Mouse (Mus musculus) intestine, embryonic 14.5 days (tissue): ENCODE results near the gene Hcar2. TPM values are rescaled to one million over a fixed set of nuclear protein-coding genes. Genes with fewer than 3 reads are reported as not detected.

Source experiments
- ATAC-seq: fragments of 200-750 bp; cut with Nextera tagmentation; replicated peaks from 2 replicates; pipeline ENCODE4 v1.8.0; 2017; ENCODE audit warnings: low read depth, moderate number of reproducible peaks, moderate TSS enrichment, moderate library complexity; ENCODE audit not compliant: low FRiP score, low TSS enrichment
- DNase-seq: peaks from one replicate; pipeline ENCODE4 v3.0.0-alpha.2; 2018; ENCODE audit warnings: low spot score
- H3K27ac ChIP-seq: fragments of 300-500 bp; sonication (generic); 2 replicates; pipeline ENCODE4 v1.5.1; 2014; ENCODE audit warnings: low read depth, mild to moderate bottlenecking, control low read depth
- H3K27me3 ChIP-seq: fragments of 300-500 bp; sonication (generic); replicated peaks from 2 replicates; pipeline ENCODE4 v1.6.1; 2014; ENCODE audit warnings: low read length, control low read depth; ENCODE audit not compliant: control insufficient read depth, insufficient read depth
- H3K36me3 ChIP-seq: fragments of 300-500 bp; sonication (generic); 2 replicates; pipeline ENCODE4 v1.6.1; 2014; ENCODE audit warnings: low read length, control low read depth; ENCODE audit not compliant: control insufficient read depth, insufficient read depth
- H3K4me1 ChIP-seq: fragments of 300-500 bp; sonication (generic); replicated peaks from 2 replicates; pipeline ENCODE4 v1.6.1; 2014; ENCODE audit warnings: low read length, control low read depth, mixed read lengths; ENCODE audit not compliant: control insufficient read depth, insufficient read depth
- H3K4me2 ChIP-seq: fragments of 300-500 bp; sonication (generic); 2 replicates; pipeline ENCODE4 v1.6.1; 2014; ENCODE audit warnings: low read length
- H3K4me3 ChIP-seq: fragments of 300-500 bp; sonication (generic); 2 replicates; pipeline ENCODE4 v1.5.1; 2014; ENCODE audit warnings: low read depth, low read length, control low read depth, mixed read lengths
- H3K9ac ChIP-seq: fragments of 300-500 bp; sonication (generic); 2 replicates; pipeline ENCODE4 v1.6.1; 2014; ENCODE audit warnings: mild to moderate bottlenecking, low read length
- H3K9me3 ChIP-seq: fragments of 300-500 bp; sonication (generic); 2 replicates; pipeline ENCODE4 v1.6.1; 2016; ENCODE audit warnings: low read length, control low read depth; ENCODE audit not compliant: control insufficient read depth
- WGBS: fragments of 180-500 bp; shearing (Covaris S2); extraction: QIAGEN DNeasy Blood & Tissue Kit; methylation state at CpG from one replicate; pipeline ENCODE4 v1.1.7; 2014; 5-methylcytosine and 5-hydroxymethylcytosine counted together
- polyA plus RNA-seq: library from polyadenylated mRNA; unstranded; fragments of >200 nt; fragmentation: Nextera tagmentation; extraction: Ambion mirVana; gene quantifications from 2 replicates; pipeline ENCODE4 v1.2.1, GENCODE M21; 2014

Hcar2 gene
- polyA plus RNA-seq: 0.15 TPM in 1 of 2 replicates, not detected in the other

DNA sequence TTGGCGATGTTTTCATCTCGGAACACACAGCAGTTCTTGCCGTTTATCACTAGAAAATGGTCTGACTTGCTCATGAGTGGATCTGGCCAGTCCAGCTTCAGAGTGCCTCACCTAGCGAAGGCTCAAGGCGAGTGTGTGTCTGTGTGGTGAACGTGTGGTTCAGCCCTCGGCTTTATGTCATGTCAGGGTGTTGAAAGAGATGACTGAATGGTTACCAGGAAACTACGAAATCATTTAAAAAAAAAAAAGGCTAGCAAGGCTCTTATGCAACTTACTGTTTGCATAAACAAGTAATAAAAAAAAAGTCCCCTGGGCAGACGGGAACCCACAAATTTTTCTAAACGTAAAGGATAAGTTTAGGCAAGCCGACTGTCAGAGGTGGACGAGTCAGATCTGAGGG, at the start of gene Hcar2:
Gene Hcar2 (minus strand): TSS at position 135 of the 400 bp plus-strand sequence.
- H3K4me3 ChIP-seq: no peak within 1 kb of the TSS
- ATAC-seq (no peak), DNase-seq (no peak)
- no peaks in the 10 kb centered on the region for H3K36me3 ChIP-seq
- H3K4me1 ChIP-seq: no peaks in the 10 kb centered on the region
- no peak within 1 kb of the TSS for H3K27ac ChIP-seq
- H3K9me3 ChIP-seq: no peaks in the 10 kb centered on the region
- no peak within 1 kb of the TSS for H3K4me2 ChIP-seq
- 61% methylated on average over 12 of the region's 12 CpGs for WGBS
- H3K27me3 ChIP-seq: no peaks in the 10 kb centered on the region
- H3K9ac ChIP-seq: no peak within 1 kb of the TSS

DNA sequence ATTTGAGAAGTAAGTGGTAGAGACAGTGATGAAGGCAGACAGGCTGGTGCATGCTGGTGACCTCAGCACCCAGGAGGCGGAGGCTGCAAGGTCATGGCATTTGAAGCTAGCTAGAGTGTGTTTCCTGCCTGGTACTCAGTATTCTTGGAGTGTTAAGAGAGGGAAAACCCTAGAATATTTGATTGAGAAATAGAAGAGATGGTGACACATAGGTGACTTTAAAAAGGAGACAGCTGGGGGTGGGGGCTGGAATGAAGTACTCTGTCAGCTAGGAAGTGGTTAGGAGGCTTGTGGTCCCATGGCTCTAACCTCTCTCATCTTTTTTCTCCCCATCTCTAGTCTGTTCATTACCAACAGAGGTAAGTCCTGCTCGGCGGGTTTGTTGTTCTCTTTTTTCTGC, 49.6 kb upstream of the Hcar2 start:
- Histone ChIP-seq H3K9me3 (no peaks in the 10 kb centered on the region), H3K27me3 (no peaks in the 10 kb centered on the region), H3K36me3 (peaks cover 84% of the 10 kb centered on the region), H3K27ac (no peak overlapping the region), H3K4me2 (no peak overlapping the region), H3K4me3 (no peak overlapping the region), H3K9ac (no peak overlapping the region), H3K4me1 (no peaks in the 10 kb centered on the region)
- DNase-seq (no peak), ATAC-seq (no peak)
- WGBS: 90% methylated on average over 3 of the region's 3 CpGs

DNA sequence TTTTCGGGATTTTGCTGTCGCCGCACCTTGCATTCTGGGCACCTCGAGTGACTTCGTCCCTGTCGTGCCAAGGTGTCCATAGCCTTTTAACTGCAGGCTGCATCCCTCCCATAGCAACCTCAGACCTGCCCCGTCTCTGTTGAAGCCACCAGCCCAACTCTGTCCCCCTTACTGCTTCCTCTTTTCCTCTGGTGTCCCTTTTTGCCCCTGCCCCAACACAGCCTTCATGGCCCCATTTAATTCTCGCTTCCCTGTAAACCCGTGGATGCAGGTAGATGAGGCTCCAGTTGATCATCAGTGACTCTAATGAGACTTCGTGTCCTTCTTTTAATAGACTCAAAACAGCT, 42.3 kb upstream of the Hcar2 start:
- H3K4me1 ChIP-seq: peaks cover 16% of the 10 kb centered on the region
- 0 out of 2 replicates have a peak, but pooled peaks have one; percentile 5 for ATAC-seq
- H3K27ac ChIP-seq: peak overlapping the region; percentile 81
- no peaks in the 10 kb centered on the region for H3K9me3 ChIP-seq
- H3K27me3 ChIP-seq: no peaks in the 10 kb centered on the region
- peak overlapping the region; percentile 98 for H3K9ac ChIP-seq
- peaks cover 43% of the 10 kb centered on the region for H3K36me3 ChIP-seq
- WGBS: 6% methylated on average over 10 of the region's 10 CpGs
- peak overlapping the region; percentile 78 for H3K4me3 ChIP-seq
- H3K4me2 ChIP-seq: peak overlapping the region; percentile 95
- no peak for DNase-seq

DNA sequence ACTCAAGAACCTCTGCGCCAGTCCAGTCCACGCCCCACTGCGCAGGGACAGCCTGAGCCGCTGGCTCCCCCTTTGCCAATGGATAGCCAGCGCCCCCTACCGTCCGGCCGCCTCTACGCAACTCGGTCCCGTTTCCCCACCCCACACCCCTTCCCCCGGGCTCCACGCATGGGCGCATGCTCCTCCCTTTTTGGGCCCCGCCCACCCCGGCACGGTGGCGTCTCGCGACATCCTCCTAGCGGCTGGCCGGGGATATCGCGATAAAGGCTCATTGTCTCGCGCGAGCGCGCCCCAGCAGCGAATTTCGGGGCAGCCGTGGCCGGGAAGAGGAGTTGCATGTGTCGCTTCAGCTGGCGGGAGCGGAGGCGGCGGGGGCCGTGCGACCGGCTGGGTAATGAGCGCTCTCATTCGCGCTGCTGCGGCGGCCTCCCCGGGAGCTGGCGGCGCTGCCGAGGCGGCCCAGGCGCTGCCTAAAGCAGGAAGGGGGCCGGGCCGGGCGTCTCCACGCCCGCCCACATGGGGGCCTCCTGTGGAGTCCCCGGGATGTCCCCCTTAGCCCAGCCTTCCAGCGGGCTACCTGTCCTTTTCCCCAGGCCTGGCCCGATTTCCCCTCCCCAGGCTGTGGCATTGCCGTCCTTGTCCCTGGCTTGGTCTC, 41.8 kb upstream of the Hcar2 start, which contains the start of gene Denr:
Gene Denr (plus strand): TSS at position 200 of the 655 bp plus-strand sequence.
- Histone ChIP-seq H3K9ac (peak within 1 kb of the TSS; percentile 98), H3K4me2 (peak within 1 kb of the TSS; percentile 95), H3K4me3 (peak within 1 kb of the TSS; percentile 78), H3K36me3 (peaks cover 39% of the 10 kb centered on the region), H3K9me3 (no peaks in the 10 kb centered on the region), H3K27ac (peak within 1 kb of the TSS; percentile 81), H3K27me3 (no peaks in the 10 kb centered on the region), H3K4me1 (peaks cover 16% of the 10 kb centered on the region)
- DNase-seq (peak; percentile 100), ATAC-seq (peak; percentile 94)
- WGBS: under 1% methylated on average over 61 of the region's 61 CpGs

DNA sequence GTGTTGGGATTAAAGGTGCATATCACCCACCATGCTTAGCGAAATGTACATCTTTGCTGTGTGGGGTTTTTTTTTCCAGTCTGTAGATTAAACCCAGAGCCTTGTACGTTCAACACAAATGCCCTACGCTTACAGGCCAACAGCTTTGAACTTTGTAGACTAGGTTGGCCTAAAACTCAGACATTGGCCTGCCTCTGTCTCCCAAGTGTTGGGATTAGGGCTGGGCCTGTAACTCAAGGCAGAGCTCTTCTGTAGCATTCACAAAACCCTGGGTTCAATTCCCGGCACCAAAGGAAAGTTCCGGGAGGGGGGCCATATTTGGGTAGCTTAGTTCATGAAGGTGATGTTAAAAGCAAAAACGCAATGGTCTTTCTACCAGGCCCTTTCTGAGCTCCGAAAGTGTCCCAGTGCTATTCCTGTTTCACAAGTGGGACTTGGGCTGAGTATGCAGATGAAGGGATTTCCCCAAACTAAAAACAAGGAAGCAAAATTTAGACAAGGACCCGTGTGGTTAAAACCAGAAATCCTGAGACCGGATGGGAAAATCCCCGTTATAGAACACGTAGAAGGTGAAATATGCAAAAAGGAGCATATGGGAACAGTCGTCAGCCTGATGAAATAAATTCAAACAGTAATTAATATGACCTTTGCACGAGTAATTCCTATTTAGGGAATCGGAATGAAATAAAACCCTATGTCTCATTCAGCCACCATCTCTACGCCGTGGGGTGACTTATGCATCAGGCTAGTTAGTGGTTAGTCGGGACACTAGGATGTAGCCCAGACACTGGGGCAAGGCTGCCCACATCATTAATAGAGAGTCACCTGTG, 41.1 kb upstream of the Hcar2 start:
- Histone ChIP-seq H3K9ac (no peak overlapping the region), H3K9me3 (no peaks in the 10 kb centered on the region), H3K4me2 (peak overlapping the region; percentile 34), H3K4me1 (peaks cover 16% of the 10 kb centered on the region), H3K27me3 (no peaks in the 10 kb centered on the region), H3K36me3 (peaks cover 32% of the 10 kb centered on the region), H3K27ac (no peak overlapping the region), H3K4me3 (no peak overlapping the region)
- WGBS: 69% methylated on average over 17 of the region's 17 CpGs
- DNase-seq (no peak), ATAC-seq (no peak)

DNA sequence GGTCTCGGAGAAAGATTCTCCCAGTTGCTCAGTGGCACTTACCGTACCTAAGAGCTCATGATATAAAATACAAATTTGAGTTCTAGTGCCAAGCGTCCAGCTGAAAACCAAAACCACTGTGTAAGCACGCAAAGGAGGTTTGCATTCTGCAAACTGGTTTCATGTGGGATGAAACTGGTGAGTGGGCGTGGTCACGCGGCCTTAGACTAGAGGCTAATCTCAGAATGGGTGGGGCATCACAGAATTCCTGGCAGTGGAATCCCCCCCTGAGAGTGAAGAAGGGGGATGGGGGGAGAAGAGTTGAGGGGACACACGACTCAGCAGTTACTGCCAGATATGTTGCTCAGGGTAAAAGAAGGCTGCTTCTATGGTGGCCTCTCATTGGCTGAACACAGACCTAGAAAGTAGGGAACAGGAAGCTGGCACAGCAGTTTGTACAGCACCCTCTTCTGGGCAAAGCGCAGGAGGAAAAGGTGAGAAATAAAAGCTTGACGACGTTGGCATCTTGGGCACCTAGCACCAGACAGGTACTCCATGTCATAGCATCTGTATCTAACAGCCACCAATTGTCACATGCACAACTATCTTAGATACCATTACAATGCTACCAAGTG, 38.9 kb upstream of the Hcar2 start:
- WGBS: 73% methylated on average over 11 of the region's 11 CpGs
- H3K36me3 ChIP-seq: peaks cover 10% of the 10 kb centered on the region
- DNase-seq (no peak), ATAC-seq (no peak)
- H3K9me3 ChIP-seq: no peaks in the 10 kb centered on the region
- H3K27ac ChIP-seq: no peak overlapping the region
- no peak overlapping the region for H3K9ac ChIP-seq
- H3K27me3 ChIP-seq: no peaks in the 10 kb centered on the region
- no peak overlapping the region for H3K4me2 ChIP-seq
- no peak overlapping the region for H3K4me3 ChIP-seq
- H3K4me1 ChIP-seq: peaks cover 16% of the 10 kb centered on the region

DNA sequence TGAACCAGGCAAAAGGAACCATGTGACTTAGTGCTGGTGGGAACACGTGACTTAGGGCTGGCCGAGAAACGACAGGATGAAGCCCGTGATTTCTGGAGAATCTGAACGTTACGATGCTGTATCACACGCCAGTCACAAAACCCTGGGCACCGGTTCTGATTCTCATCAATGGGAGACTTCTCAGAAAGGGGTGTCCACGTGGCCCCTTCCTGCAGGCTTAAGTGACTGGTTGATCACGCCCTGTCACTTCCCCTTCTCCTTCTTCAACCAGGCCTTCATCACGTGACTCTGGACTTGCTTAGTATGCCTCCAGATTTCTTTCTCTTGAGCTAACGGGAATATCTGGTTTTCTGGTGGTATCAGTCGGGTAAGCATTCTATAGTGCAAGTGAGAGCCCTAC, 32.1 kb upstream of the Hcar2 start:
- no peak overlapping the region for H3K4me2 ChIP-seq
- no peaks in the 10 kb centered on the region for H3K27me3 ChIP-seq
- H3K36me3 ChIP-seq: no peaks in the 10 kb centered on the region
- no peak overlapping the region for H3K9ac ChIP-seq
- WGBS: 82% methylated on average over 13 of the region's 13 CpGs
- no peak overlapping the region for H3K27ac ChIP-seq
- DNase-seq: no peak
- no peak for ATAC-seq
- no peak overlapping the region for H3K4me3 ChIP-seq
- H3K9me3 ChIP-seq: no peaks in the 10 kb centered on the region
- no peaks in the 10 kb centered on the region for H3K4me1 ChIP-seq

DNA sequence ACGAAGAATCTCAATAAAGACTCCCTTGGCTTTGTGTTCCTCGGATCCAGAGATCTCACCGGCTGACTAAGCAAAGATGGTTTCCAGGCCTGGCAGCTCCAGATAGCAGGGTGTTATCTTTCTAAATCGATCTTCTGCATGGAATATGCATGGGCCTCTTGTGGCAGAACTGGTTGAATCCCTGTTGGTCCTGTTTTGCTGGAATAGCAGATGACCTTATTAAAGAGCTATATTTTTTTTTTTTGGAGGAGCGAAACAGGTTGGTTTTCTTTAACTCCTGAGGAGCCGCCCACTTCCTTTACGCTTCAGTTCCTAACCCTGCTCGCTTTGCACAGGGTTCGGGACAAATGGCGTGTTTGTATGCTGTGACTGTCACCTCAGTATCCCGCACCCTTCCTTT, 31.1 kb upstream of the Hcar2 start:
- no peak overlapping the region for H3K4me3 ChIP-seq
- H3K27me3 ChIP-seq: no peaks in the 10 kb centered on the region
- H3K4me2 ChIP-seq: no peak overlapping the region
- DNase-seq (no peak), ATAC-seq (no peak)
- H3K9me3 ChIP-seq: no peaks in the 10 kb centered on the region
- no peaks in the 10 kb centered on the region for H3K36me3 ChIP-seq
- H3K4me1 ChIP-seq: no peaks in the 10 kb centered on the region
- WGBS: 70% methylated on average over 11 of the region's 11 CpGs
- no peak overlapping the region for H3K9ac ChIP-seq
- no peak overlapping the region for H3K27ac ChIP-seq
